Mouse (Mus musculus): Measurements from ENCODE around the gene Sncb. TPM values are rescaled to one million over a fixed set of nuclear protein-coding genes. Genes with fewer than 3 reads are reported as not detected.

Sncb gene
- total RNA-seq, 2 experiments from 2014 or later: 1.1 to 1.9 TPM

GRCm38 (mm10) chr13:54749061-54749863 is 17.1 kb downstream of the Sncb start:
- peak; percentile 58 to 61 for DNase-seq

GRCm38 (mm10) chr13:54748721-54749060 is 17.7 kb downstream of the Sncb start:
- DNase-seq: no peak

GRCm38 (mm10) chr13:54748190-54748589 is 18.2 kb downstream of the Sncb start:
- DNase-seq: no peak

- DNase-seq: no peak
These were observed 19.5 kb downstream of the Sncb start for GRCm38 (mm10) chr13:54746896-54747295.

GRCm38 (mm10) chr13:54746110-54746509 is 20.3 kb downstream of the Sncb start:
- no peak for DNase-seq

- DNase-seq: peak in 1 of 2 experiments; percentile 19
These were observed 28.2 kb downstream of the Sncb start for GRCm38 (mm10) chr13:54738213-54738601.

- peak; percentile 18 to 31 for DNase-seq
These were observed 28.7 kb downstream of the Sncb start for GRCm38 (mm10) chr13:54737488-54738212.

GRCm38 (mm10) chr13:54736931-54737330 is 29.5 kb downstream of the Sncb start:
- no peak for DNase-seq

GRCm38 (mm10) chr13:54726131-54726530 is 40.3 kb downstream of the Sncb start:
- no peak for DNase-seq

- DNase-seq: no peak
These were observed 43.3 kb downstream of the Sncb start for GRCm38 (mm10) chr13:54723143-54723542.

- peak; percentile 40 to 68 for DNase-seq
These were observed 49.5 kb downstream of the Sncb start for GRCm38 (mm10) chr13:54716916-54717315.

GRCm38 (mm10) chr13:54714996-54715395 is 51.4 kb downstream of the Sncb start:
- DNase-seq: no peak

- no peak for DNase-seq
These were observed 52.0 kb downstream of the Sncb start for GRCm38 (mm10) chr13:54714393-54714792.

- no peak for DNase-seq
These were observed 55.5 kb downstream of the Sncb start for GRCm38 (mm10) chr13:54710866-54711265.

Other genes starting within 250 kb of the Sncb start
- 100 to 1,000 TPM; 152 to 182 TPM for gene 4833439L19Rik, start 201.2 kb downstream of the Sncb start, total RNA-seq (2021)
- 10 to 100 TPM; 55.4 to 58.9 TPM for gene Arl10, start 191.6 kb downstream of the Sncb start, total RNA-seq (2021)
- 10 to 100 TPM; 50.7 to 79.1 TPM for gene Nop16, start 176.5 kb downstream of the Sncb start, total RNA-seq (2021)
- 100 to 1,000 TPM; 232 to 258 TPM for gene Higd2a, start 176.4 kb downstream of the Sncb start, total RNA-seq (2021)
- gene Cltb, start 155.3 kb downstream of the Sncb start, total RNA-seq (2021): 100 to 1,000 TPM in 1 of 2 experiments, 10 to 100 TPM in 1; 79.2 to 155 TPM
- 10 to 100 TPM; 74.4 to 84.7 TPM for gene Faf2, start 144.8 kb downstream of the Sncb start, total RNA-seq (2021)
- gene Rnf44, start 72.7 kb downstream of the Sncb start, total RNA-seq (2021): 100 to 1,000 TPM; 107 to 120 TPM
- not detected for gene Cdhr2, start 65.1 kb downstream of the Sncb start, total RNA-seq (2021)
- gene Gprin1, start 16.7 kb downstream of the Sncb start, total RNA-seq (2021): 1 to 10 TPM; 2.9 to 3.1 TPM
- not detected for gene Eif4e1b, start 17.4 kb upstream of the Sncb start, total RNA-seq (2021)
- gene Tspan17, start 22.8 kb upstream of the Sncb start, total RNA-seq (2021): 10 to 100 TPM; 24.0 to 33.4 TPM
- gene Unc5a, start 182.8 kb upstream of the Sncb start, total RNA-seq (2021): 1 to 10 TPM; 6.0 to 6.4 TPM